Mouse (Mus musculus) embryonic facial prominence, embryonic 14.5 days (tissue): ENCODE results near the gene Gm20812. TPM values are rescaled to one million over a fixed set of nuclear protein-coding genes. Genes with fewer than 3 reads are reported as not detected.
"Not testable (repeated sequence)": the region's sequence is repeated elsewhere in the genome, so short reads cannot be mapped to it uniquely, and the experiment has no call there.

Experiments used
- ATAC-seq: fragments of 200-750 bp; cut with Nextera tagmentation; 2 replicates; pipeline ENCODE4 v1.8.0; 2017; ENCODE audit warnings: low read depth, moderate number of reproducible peaks, moderate TSS enrichment
- DNase-seq: peaks from one replicate; pipeline ENCODE4 v3.0.0-alpha.2; 2015; ENCODE audit warnings: low spot score
- H3K27ac ChIP-seq: fragments of 300-500 bp; sonication (generic); replicated peaks from 2 replicates; pipeline ENCODE4 v1.5.1; 2014; ENCODE audit warnings: low read depth, mild to moderate bottlenecking, low read length, moderate library complexity
- H3K27me3 ChIP-seq: fragments of 300-500 bp; sonication (generic); replicated peaks from 2 replicates; pipeline ENCODE4 v1.6.1; 2014; ENCODE audit warnings: low read length; ENCODE audit not compliant: control insufficient read depth, insufficient read depth
- H3K36me3 ChIP-seq: fragments of 300-500 bp; sonication (generic); 2 replicates; pipeline ENCODE4 v1.6.1; 2014; ENCODE audit warnings: low read length, mixed read lengths; ENCODE audit not compliant: control insufficient read depth, insufficient read depth
- H3K4me1 ChIP-seq: fragments of 300-500 bp; sonication (generic); 2 replicates; pipeline ENCODE4 v1.6.1; 2014; ENCODE audit warnings: antibody characterized with exemption, low read length; ENCODE audit not compliant: control insufficient read depth, insufficient read depth
- H3K4me2 ChIP-seq: fragments of 300-500 bp; sonication (generic); 2 replicates; pipeline ENCODE4 v1.6.1; 2014; ENCODE audit warnings: low read depth, mild to moderate bottlenecking, low read length, moderate library complexity, mixed read lengths
- H3K4me3 ChIP-seq: fragments of 300-500 bp; sonication (generic); 2 replicates; pipeline ENCODE4 v1.5.1; 2014; ENCODE audit warnings: low read depth, mild to moderate bottlenecking, low read length
- H3K9ac ChIP-seq: fragments of 300-500 bp; sonication (generic); 2 replicates; pipeline ENCODE4 v1.6.1; 2014; ENCODE audit warnings: low read depth, mild to moderate bottlenecking, low read length, moderate library complexity, mixed read lengths
- H3K9me3 ChIP-seq: fragments of 300-500 bp; sonication (generic); 2 replicates; pipeline ENCODE4 v1.6.1; 2016; ENCODE audit warnings: low read length; ENCODE audit not compliant: control insufficient read depth
- WGBS: fragments of 180-500 bp; shearing (Covaris S2); extraction: QIAGEN DNeasy Blood & Tissue Kit; methylation state at CpG from one replicate; pipeline ENCODE4 v1.1.7; 2014; 5-methylcytosine and 5-hydroxymethylcytosine counted together
- polyA plus RNA-seq: library from polyadenylated mRNA; unstranded; fragments of >200 nt; fragmentation: Nextera tagmentation; extraction: Ambion mirVana; gene quantifications from 2 replicates; pipeline ENCODE4 v1.2.1, GENCODE M21; 2014

Gm20812 gene
- polyA plus RNA-seq, result not detected in 2 replicates

DNA sequence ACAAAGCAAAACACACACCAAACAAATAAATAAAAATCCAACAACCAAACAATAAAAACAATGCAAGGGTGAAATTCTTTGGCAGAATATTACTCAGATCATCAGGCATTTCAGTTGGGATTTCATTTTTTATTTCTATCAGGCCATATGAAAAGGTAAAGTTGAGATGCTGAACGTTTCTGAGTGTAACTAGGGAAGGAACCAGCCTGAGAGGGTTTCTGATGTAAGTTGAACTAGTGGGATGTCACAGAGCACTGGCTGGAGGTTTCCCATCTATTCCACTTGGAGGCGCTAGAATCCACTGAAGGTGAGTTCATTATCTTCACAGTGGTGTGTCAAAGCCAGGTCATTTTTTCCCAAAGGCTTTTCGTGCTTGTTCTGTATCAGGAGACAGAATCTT lies at the start of gene Gm20812:
TSS of gene Gm20812 (plus strand) at position 301 of the 400 bp plus-strand sequence.
- H3K9me3 ChIP-seq, H3K9ac ChIP-seq, DNase-seq, H3K4me1 ChIP-seq, H3K27ac ChIP-seq, H3K4me2 ChIP-seq, ATAC-seq, H3K4me3 ChIP-seq, H3K27me3 ChIP-seq, H3K36me3 ChIP-seq: not testable (repeated sequence)
- WGBS, result no CpG with 5 or more reads among the region's 3 CpGs

Other genes with a start within 250 kb of the Gm20812 start
- gene Gm29554, start 108.0 kb upstream of the Gm20812 start, polyA plus RNA-seq, result not detected in 2 replicates